Mouse (Mus musculus): ENCODE results near the gene Pogk.

Pogk gene

DNA sequence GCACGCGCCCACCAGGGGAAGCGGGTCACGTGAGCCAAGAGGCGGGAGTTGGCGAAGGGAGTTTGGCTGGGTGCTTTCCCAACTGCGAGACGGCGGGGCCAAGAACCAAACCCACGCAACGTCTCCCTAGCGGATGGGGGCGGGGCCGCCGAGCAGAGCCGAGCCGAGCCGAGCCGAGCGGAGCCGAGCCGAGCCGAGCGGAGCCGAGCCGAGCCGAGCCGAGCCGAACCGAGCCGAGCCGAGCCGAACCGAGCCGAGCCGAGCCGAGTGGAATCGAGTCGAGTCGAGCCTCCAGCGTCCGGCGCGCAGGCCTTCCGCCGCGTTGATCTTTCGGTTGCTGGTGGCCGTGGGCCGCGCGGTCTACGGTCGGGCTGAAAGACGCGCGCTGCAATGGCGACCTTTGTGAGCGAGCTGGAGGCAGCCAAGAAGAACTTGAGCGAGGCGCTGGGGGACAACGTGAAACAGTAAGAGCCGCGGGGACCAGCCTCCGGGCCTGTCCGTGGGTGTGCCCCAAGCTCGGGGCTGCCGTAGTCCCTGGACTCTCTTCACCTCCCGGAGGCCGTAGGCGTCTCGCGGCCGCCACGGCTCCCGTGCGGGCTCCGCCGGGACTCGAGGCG, 30.5 kb downstream of the Pogk start, which contains the start of gene Tada1:
Gene Tada1 (plus strand): TSS at position 85 of the 617 bp plus-strand sequence.
- peak; percentile 95 for DNase-seq (ENCODE audit: low spot score)

DNA sequence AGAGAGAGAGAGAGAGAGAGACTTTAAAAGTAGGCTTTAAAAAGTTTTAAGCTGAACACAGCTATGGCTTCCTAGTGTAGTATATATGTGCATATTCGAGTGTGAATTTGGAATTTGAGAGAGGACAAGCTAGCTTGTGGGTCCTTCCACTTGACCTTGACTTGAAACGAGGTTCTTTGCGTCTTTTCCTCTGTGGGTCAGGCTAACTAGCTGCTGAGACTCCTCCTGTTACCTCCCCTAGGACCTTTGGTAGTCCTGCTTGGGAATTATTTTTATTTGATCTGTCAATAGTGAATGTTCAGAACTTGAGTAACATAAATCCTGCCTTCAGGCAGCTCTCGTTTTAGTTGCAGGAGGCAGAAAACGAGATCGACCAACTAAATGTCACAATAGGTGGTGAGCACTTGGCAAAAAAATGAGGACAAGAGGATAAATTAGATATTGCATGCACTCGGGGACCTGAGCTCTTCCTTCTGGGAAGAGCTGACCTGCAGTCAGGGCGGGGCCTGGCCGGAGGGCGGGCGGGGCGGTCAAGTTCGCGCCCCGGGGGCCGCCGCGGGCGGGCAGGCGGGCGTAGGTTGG, 31.1 kb downstream of the Pogk start:
- no peak for DNase-seq (ENCODE audit: low spot score)

DNA sequence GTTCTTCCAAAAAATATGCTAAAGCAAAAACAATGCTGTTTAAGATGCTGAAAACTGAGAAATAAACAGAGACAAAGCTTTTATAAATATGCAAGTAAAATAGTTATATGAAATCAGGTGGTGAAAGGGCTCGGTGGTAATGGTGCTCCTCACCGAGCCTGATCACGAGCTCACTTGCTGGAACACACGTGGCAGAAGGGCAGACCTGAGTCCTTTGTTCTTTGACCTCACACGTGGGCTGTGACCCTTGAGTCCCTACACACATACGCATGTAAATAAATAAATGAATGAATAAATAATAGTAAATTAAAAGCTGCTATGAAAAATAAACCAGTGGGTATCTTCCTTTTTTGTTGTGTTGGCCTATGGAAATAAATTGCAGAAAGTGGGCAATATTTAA, 32.5 kb downstream of the Pogk start:
- no peak for DNase-seq (ENCODE audit: low spot score)

DNA sequence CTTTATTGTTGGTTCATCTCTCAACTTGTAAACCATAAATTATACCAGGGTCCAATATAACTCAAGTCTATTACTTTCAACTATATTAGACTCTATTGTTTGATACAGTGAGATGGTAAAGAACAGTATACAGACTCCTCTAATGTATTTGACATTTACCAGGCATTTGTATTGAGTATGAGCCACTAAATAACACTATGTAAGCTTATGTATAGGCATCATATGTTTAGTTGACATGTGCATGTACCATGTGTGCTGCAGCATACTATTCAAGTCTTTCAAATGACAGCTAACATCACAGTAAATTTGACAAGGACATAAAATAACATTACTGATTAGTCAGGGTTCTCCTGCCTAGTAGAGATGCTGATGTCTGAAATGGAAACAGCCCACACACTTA, 46.5 kb downstream of the Pogk start:
- DNase-seq (ENCODE audit: low spot score), result no peak

DNA sequence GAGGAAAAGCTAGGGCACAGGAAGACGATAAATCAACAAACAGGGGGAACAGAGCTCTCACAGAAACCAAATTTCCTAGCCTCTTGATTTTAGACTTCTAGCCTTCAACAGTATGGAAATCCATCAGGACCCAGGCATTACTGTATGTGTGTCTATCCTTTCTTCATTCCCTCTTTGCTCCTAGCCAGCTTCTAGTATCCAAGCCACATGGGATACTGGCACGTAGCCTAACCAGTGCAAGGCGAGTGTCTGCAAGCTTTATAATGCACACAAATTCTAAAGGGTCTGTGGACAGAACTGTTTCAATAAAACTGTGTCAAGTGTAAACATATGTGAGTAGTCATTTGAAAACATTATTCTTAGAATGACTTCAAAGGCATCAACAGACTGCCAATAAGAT, 47.0 kb downstream of the Pogk start:
- no peak for DNase-seq (ENCODE audit: low spot score)

DNA sequence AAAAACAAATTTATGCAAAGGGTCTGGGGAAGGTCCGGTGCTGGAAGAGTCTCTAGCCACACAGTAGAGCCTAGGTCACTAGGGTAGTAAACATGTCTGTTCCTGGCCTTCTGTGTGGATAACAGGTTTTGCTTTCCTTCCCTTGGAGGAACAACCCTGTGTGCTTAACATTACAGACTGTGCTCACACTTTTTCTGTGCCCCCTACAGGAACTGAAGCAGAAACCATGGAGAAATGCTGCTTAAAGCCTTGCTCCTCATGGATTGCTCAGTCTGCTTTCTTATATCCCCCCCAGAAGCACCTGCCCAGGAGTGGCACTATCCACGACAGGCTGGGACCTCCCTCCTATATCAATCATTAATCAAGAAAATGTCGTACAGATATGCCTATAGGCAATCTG, 47.8 kb downstream of the Pogk start:
- no peak for DNase-seq (ENCODE audit: low spot score)

DNA sequence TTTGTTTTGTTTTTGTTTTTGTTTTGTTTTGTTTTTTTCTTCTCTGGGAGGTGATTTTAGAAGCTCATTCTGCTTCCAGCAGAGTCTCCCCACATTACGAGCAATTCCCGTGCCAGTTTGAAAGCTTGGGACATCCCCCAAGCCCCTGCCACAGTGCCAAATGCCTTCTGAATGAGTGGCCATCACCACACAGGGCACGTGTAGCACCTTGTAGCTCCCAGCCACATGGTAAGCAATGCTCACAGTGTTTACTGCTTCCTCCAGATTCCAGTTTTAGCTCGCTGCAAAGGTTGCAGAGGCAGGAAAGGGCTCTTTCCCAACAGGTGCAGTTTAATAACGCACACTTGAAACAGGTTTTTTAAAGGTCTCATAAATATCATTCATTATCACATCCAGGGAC, 48.8 kb downstream of the Pogk start:
- DNase-seq (ENCODE audit: low spot score), result no peak

DNA sequence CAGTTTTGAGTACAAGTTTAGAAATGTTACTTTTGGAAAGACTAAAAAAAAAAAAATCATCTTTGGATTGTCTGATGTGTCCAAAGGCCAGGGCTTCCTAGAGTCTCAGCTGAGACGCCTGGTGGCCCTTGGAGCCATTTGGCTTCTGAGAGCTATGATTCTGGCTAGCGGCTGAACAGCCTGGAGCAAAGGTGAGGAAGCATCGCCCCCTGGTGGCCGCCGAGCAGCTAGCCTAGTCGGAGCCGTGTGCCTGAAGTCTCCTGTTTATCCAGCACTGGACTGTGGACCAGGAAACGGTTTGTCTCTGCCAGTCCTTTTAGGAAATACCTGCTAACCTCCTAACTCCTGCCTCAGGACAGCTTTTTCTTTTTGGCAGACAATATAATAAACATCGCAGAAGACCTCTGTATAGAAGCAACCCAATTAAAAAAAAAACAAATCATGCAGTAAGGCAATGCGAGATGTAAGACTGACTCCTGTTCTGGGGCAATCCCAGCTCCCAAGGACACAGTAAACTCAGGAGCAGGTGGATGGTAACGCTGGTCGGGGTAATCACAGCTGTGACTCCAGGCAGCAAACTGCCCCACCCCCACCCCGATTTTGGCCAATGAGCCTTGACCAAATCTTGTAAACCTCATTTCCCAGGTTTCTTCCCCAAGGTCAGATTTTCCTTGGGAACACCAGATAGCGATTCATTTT, 49.4 kb downstream of the Pogk start:
- peak; percentile 72 for DNase-seq (ENCODE audit: low spot score)

DNA sequence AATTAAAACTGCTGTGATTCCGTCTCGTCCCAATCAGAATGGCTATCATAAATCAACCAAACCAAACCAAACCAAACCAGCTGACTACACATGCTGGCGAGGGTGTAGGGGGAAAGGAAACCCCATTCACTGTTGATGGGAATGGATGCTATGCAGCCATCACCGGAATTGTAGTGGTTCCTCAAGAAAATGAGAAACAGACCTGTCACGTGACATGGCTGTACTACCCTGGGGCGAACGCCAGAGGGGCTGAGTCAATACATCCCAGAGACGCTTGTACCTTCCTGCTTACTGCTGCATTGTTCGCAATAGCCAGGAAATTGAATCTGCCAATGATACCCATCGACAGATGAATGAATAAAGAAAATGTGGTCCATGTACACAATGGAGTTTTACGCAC, 59.9 kb downstream of the Pogk start:
- no peak for DNase-seq (ENCODE audit: low spot score)

DNA sequence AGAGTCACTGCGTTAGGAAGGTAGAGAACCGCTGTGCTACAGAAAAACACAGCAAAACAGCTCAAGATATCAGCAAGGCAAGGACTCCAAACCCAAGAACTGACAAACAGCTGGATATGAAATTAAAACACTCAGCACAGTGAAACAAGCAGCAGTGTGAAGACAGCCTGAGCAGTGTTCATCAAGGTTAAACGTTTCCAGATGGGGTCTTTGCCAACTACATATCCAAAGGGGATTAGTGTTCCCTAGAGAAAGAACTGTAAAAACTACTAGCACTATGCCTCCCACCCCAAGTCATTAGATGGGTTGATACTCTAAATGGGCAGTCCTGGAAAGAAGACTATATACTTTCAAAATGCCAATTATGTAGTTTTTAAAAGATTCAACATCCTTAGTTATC, 60.3 kb downstream of the Pogk start:
- no peak for DNase-seq (ENCODE audit: low spot score)

DNA sequence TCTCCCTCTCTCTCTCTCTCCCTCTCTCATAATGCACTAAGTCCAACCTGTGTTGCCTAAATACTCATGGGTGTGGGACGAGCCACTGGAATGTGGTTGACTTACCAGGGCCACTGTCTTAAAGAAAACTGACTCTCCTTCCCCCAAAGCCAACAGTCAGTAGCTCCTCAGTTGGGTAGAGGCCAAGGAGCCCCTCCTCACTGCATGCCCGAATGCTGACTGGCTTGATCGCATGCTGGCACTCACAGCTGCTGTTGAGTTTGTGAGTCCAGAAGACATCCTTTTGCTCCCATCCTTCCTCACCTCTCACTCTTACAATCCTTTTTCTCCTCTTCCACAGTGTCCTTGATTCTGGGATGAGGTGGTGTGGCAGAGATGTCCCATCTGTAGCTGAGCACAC, 62.8 kb downstream of the Pogk start:
- DNase-seq (ENCODE audit: low spot score), result no peak

DNA sequence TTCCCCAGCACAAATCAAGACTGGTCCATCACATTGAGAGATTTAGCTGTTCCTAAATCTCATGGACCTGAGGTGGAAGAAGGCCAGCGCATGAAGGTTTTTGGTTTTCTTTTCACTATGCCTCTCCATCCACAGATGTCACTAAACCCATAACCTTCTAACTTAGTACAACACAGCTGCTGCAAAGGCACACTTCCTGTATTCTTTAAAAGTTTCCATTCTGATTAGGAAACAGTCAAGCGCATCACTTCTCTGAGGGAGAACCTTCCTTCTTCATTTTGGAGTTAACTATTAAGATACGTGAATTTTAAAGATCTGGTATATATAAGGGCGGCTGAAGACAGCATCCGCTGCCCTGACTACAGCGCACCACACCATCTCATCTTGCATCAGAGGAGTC, 64.1 kb downstream of the Pogk start:
- DNase-seq (ENCODE audit: low spot score), result no peak

DNA sequence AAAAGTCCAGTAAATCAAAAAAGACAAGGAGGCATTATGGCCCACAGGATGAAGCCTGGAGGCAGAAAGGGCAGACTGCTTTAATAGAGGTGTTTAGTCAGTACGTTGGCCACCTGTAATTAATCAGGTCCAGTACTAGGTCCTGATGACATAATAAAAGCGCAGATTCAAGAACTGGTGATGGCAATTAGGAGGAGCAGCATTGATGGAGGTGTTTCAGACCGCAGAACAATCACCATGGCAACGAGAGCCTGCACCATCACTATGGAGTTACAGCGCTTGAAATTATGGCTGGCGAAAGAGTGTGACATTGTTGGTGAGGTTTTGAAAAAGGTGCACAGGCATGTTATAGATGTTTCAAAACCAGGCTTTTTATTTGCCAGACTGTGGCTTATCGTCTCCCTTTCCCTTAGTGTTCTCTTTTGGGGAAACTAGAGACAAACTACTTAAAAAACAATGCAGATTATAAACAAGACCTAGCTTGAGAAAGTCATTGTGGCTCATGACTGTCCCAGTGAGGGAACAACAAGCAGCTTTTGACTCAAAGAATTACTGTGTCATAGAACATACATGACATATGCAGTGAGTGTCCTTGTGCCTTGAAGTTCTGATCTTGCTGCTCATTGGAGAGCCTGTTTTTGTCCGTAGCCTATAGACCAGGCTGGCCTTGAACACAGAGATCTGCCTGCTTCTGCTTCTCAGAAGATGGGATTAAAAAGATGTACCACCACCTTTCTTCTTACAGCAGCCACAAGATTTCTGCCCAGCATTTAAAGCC, 65.2 kb downstream of the Pogk start:
- DNase-seq (ENCODE audit: low spot score), result no peak

DNA sequence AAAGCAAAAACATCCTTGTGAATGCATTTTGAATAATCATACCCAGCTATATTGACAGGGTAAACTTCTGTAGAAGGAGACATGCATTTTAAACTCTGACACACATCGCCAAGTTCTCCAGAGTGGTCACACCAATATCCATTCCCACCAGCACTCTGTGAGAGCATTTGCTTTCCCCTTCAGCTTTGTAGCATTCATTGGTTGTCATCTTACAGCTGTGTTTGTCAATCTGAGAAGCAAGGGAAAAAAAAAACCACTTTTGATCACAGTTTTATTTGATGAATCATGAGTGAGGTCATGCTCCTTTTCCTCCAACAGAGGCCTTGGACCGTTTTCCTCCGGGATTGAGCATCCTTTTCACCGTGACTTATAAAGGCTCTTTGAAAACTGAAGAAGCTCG, 66.1 kb downstream of the Pogk start:
- DNase-seq (ENCODE audit: low spot score), result no peak

DNA sequence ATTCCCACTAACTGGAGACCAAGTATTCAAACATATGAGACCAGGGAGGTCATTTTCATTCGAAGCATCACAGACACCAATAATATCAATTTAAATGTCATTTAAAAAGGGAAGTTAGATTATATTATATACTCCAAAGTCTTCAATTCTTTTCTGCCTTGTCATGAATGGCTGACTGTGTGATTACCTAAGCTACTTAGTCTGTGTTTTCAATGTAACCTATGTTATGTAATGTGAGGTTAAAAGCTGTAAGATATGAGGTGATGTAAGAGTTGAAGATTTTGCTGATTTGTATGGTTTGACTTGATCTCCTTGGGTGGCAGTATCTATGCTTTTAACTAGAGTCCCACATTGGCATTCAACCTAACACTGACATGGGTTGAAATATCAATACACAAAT, 67.1 kb downstream of the Pogk start:
- DNase-seq (ENCODE audit: low spot score), result no peak

DNA sequence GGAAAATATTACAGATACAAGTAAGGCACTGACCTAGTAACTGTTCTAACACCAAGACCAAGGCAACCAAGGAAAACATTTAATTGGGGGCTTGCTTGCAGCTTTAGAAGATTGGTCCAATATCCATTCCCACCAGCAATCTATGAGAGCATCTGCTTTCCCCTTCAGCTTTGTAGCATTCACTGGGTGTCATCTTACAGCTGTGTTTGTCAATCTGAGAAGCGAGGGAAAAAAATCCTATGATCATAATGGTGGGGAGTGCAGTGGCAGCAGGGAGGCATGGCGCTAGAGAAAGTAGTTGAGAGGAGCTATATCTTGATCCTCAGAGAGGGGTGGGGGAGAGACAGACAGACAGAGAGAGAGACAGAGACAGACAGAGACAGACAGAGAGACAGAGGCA, 67.6 kb downstream of the Pogk start:
- DNase-seq (ENCODE audit: low spot score), result no peak

DNA sequence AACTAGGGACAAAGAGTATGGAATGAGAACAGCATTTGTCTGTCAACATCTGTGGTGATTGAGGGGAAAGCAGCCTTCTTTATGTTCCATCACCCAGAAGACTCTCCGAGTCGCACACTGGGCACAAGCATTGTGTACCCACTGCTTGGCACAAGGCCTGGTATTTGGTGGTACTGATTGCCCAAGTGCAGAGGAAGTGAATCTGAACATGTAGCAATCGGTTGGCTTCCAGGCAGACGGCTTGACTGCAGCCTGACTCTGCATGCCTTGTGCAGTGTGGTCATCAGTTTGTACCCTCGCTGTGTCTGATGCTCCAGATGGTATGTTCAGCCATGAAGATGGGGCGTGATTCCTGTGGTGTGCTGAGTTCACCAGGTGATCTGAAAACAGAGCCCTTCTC, 70.6 kb downstream of the Pogk start:
- DNase-seq (ENCODE audit: low spot score), result peak; percentile 11

Data from adipocyte (in vitro differentiated cells).